Mouse (Mus musculus) C2C12 (cell line): ENCODE data around the gene Pmpca. TPM values are rescaled to one million over a fixed set of nuclear protein-coding genes. Genes with fewer than 3 reads are reported as not detected.
"Not testable (repeated sequence)": the region's sequence is repeated elsewhere in the genome, so short reads cannot be mapped to it uniquely, and the experiment has no call there.

Experiments used
- H3K27me3 ChIP-seq: one replicate; pipeline ENCODE4 v1.6.1; 2011; ENCODE audit not compliant: control insufficient read depth, insufficient read depth, insufficient read length
- H3K36me3 ChIP-seq: one replicate; pipeline ENCODE4 v1.6.1; 2011; ENCODE audit not compliant: control insufficient read depth, insufficient read depth
- H3K4me3 ChIP-seq: one replicate; pipeline ENCODE4 v1.5.1; 2011; ENCODE audit warnings: mild to moderate bottlenecking, control low read depth; ENCODE audit not compliant: poor library complexity, insufficient read depth, severe bottlenecking
- H3K79me2 ChIP-seq: one replicate; pipeline ENCODE4 v1.6.1; 2011; ENCODE audit not compliant: control insufficient read depth, insufficient read depth
- H3K79me3 ChIP-seq: one replicate; pipeline ENCODE4 v1.6.1; 2011; ENCODE audit warnings: low read depth, control low read depth
- H3ac ChIP-seq: one replicate; pipeline ENCODE3; 2011; ENCODE audit warnings: low read depth; ENCODE audit not compliant: control insufficient read depth, insufficient read length
- CEBPB ChIP-seq: IDR thresholded peaks from one replicate; pipeline ENCODE4 v1.6.1; 2011; ENCODE audit warnings: low read depth, mild to moderate bottlenecking, control low read depth, moderate library complexity
- CTCF ChIP-seq: IDR thresholded peaks from one replicate; pipeline ENCODE4 v1.5.1; 2011; ENCODE audit not compliant: control insufficient read depth, insufficient read depth, insufficient read length
- FOSL1 ChIP-seq: IDR thresholded peaks from one replicate; pipeline ENCODE4 v1.8.0; 2011; ENCODE audit warnings: mild to moderate bottlenecking, low read length; ENCODE audit not compliant: poor library complexity, insufficient read depth, severe bottlenecking
- MAX ChIP-seq: IDR thresholded peaks from one replicate; pipeline ENCODE4 v1.6.1; 2011; ENCODE audit warnings: mild to moderate bottlenecking, control low read depth
- MYOD1 ChIP-seq: IDR thresholded peaks from one replicate; pipeline ENCODE4 v1.6.1; 2011; ENCODE audit warnings: low read depth; ENCODE audit not compliant: control insufficient read depth, insufficient read length
- MYOG ChIP-seq: IDR thresholded peaks from one replicate; pipeline ENCODE4 v1.6.1; 2011; ENCODE audit not compliant: control insufficient read depth, insufficient read length; ENCODE audit errors: extremely low read depth
- USF1 ChIP-seq: IDR thresholded peaks from one replicate; pipeline ENCODE4 v1.6.1; 2011; ENCODE audit warnings: low read depth, mild to moderate bottlenecking, control low read depth, moderate library complexity
- polyA plus RNA-seq: library from polyadenylated mRNA; unstranded; fragments of >200 nt; fragmentation: generic; extraction: Trizol; gene quantifications from one replicate; pipeline ENCODE4 v1.2.1, GENCODE M21; 2012; ENCODE audit warnings: missing spikeins

The Pmpca gene
- polyA plus RNA-seq, 1 experiment, result 93.8 TPM

GRCm38 (mm10) chr2:26363481-26363880, 25.7 kb upstream of the Pmpca start:
- TF ChIP-seq CTCF, result no peak
- TF ChIP-seq USF1, result no peak
- no peak for TF ChIP-seq MAX
- no peak for TF ChIP-seq MYOD1
- TF ChIP-seq FOSL1, result no peak
- TF ChIP-seq CEBPB, result no peak
- TF ChIP-seq MYOG, result no peak
- Histone ChIP-seq H3K79me2 (no peaks in the 10 kb centered on the region), H3ac (no peak overlapping the region), H3K27me3 (no peaks in the 10 kb centered on the region), H3K36me3 (peaks cover 49% of the 10 kb centered on the region), H3K4me3 (no peak overlapping the region), H3K79me3 (no peaks in the 10 kb centered on the region)

- no peak for TF ChIP-seq USF1
- Histone ChIP-seq H3K79me2 (no peaks in the 10 kb centered on the region), H3K27me3 (no peaks in the 10 kb centered on the region), H3K4me3 (no peak overlapping the region), H3K79me3 (no peaks in the 10 kb centered on the region), H3ac (no peak overlapping the region), H3K36me3 (peaks cover 62% of the 10 kb centered on the region)
Measured at GRCm38 (mm10) chr2:26364738-26365465, 24.2 kb upstream of the Pmpca start.

GRCm38 (mm10) chr2:26367911-26368310, 21.2 kb upstream of the Pmpca start:
- Histone ChIP-seq H3K27me3 (no peaks in the 10 kb centered on the region), H3ac (no peak overlapping the region), H3K36me3 (peaks cover 89% of the 10 kb centered on the region), H3K4me3 (no peak overlapping the region), H3K79me2 (no peaks in the 10 kb centered on the region), H3K79me3 (no peaks in the 10 kb centered on the region)
- TF ChIP-seq USF1 (no peak), MYOG (no peak), CEBPB (no peak), CTCF (no peak), FOSL1 (no peak), MAX (no peak), MYOD1 (no peak)

- no peak overlapping the region for H3ac ChIP-seq
- peaks cover 91% of the 10 kb centered on the region for H3K36me3 ChIP-seq
- TF ChIP-seq CTCF (no peak), MYOD1 (no peak), MYOG (no peak), FOSL1 (no peak), USF1 (no peak), MAX (no peak), CEBPB (no peak)
- no peaks in the 10 kb centered on the region for H3K27me3 ChIP-seq
- no peak overlapping the region for H3K4me3 ChIP-seq
- H3K79me2 ChIP-seq, result no peaks in the 10 kb centered on the region
- no peaks in the 10 kb centered on the region for H3K79me3 ChIP-seq
Measured at GRCm38 (mm10) chr2:26368572-26368971, 20.6 kb upstream of the Pmpca start.

- TF ChIP-seq CTCF (no peak), CEBPB (no peak), MYOG (no peak), USF1 (no peak), MAX (no peak), FOSL1 (no peak), MYOD1 (no peak)
- H3K79me2 ChIP-seq, result no peaks in the 10 kb centered on the region
- no peaks in the 10 kb centered on the region for H3K27me3 ChIP-seq
- no peak overlapping the region for H3K4me3 ChIP-seq
- peaks cover 90% of the 10 kb centered on the region for H3K36me3 ChIP-seq
- no peaks in the 10 kb centered on the region for H3K79me3 ChIP-seq
- peak overlapping the region; percentile 36 for H3ac ChIP-seq
Measured at GRCm38 (mm10) chr2:26372396-26372795, 16.7 kb upstream of the Pmpca start.

GRCm38 (mm10) chr2:26380131-26380771, 8.9 kb upstream of the Pmpca start, which contains the start of gene Snapc4:
Snapc4 (minus strand) TSS chr2:26380653.
- H3K79me3 ChIP-seq, result peaks cover 16% of the 10 kb centered on the region
- TF ChIP-seq MAX (peak; percentile 92), FOSL1 (no peak)

GRCm38 (mm10) chr2:26380871-26381270, 8.3 kb upstream of the Pmpca start:
- Histone ChIP-seq H3K79me3 (peaks cover 16% of the 10 kb centered on the region), H3ac (peak overlapping the region; percentile 37), H3K36me3 (peaks cover 69% of the 10 kb centered on the region), H3K79me2 (peaks cover 31% of the 10 kb centered on the region), H3K4me3 (peak overlapping the region; percentile 84)
- not testable (repeated sequence) for H3K27me3 ChIP-seq

More at GRCm38 (mm10) chr2:26380131-26380771, 8.9 kb upstream of the Pmpca start, which contains the start of gene Snapc4:
- H3K79me2 ChIP-seq, result peaks cover 25% of the 10 kb centered on the region
- peak within 1 kb of the TSS; percentile 84 for H3K4me3 ChIP-seq
- no peaks in the 10 kb centered on the region for H3K27me3 ChIP-seq
- H3K36me3 ChIP-seq, result peaks cover 67% of the 10 kb centered on the region
- peak within 1 kb of the TSS; percentile 97 for H3ac ChIP-seq
